Mouse (Mus musculus) liver, adult (tissue): ENCODE data around the gene Nhej1.
A peak's percentile ranks its signal among the peaks of the same experiment; 100 is the strongest.

Experiments
- GATA4 ChIP-seq: IDR thresholded peaks from 2 replicates; pipeline ENCODE4 v1.6.1; 2014; ENCODE audit warnings: mild to moderate bottlenecking, low read length; ENCODE audit not compliant: insufficient replicate concordance

Gene Nhej1

GRCm38 (mm10) chr1:75124346-75125321, at the start of gene Nhej1:
Nhej1 (minus strand) TSS chr1:75125200.
- peak; percentile 80; the same call in 1 of the 2 replicates for TF ChIP-seq GATA4

- no peak for TF ChIP-seq GATA4
These were observed 43.8 kb upstream of the Nhej1 start, which contains the start of gene Zfand2b for GRCm38 (mm10) chr1:75168472-75169464. Zfand2b (plus strand) TSS chr1:75168646.

- no peak for TF ChIP-seq GATA4
These were observed 43.1 kb upstream of the Nhej1 start for GRCm38 (mm10) chr1:75168093-75168471.

- no peak for TF ChIP-seq GATA4
These were observed 35.2 kb upstream of the Nhej1 start for GRCm38 (mm10) chr1:75160256-75160617.

GRCm38 (mm10) chr1:75159540-75160255, 34.7 kb upstream of the Nhej1 start:
- TF ChIP-seq GATA4: no peak

- TF ChIP-seq GATA4: no peak
These were observed 34.0 kb upstream of the Nhej1 start for GRCm38 (mm10) chr1:75158990-75159389.

GRCm38 (mm10) chr1:75155837-75156236, 30.8 kb upstream of the Nhej1 start:
- no peak for TF ChIP-seq GATA4

GRCm38 (mm10) chr1:75148727-75149126, 23.7 kb upstream of the Nhej1 start:
- TF ChIP-seq GATA4: no peak

GRCm38 (mm10) chr1:75147411-75148135, 22.6 kb upstream of the Nhej1 start:
- TF ChIP-seq GATA4: no peak

- TF ChIP-seq GATA4: no peak
These were observed 20.6 kb upstream of the Nhej1 start for GRCm38 (mm10) chr1:75145589-75145988.

GRCm38 (mm10) chr1:75142301-75143261, 17.6 kb upstream of the Nhej1 start, which contains the start of the genes Cnppd1 and Retreg2:
Cnppd1 (minus strand) TSS chr1:75142711.
Retreg2 (plus strand) TSS chr1:75142778.
- TF ChIP-seq GATA4: peak; percentile 89; the same call in 1 of the 2 replicates

GRCm38 (mm10) chr1:75141486-75142190, 16.6 kb upstream of the Nhej1 start:
- TF ChIP-seq GATA4: peak; percentile 11; the same call in 1 of the 2 replicates

GRCm38 (mm10) chr1:75140601-75141190, 15.7 kb upstream of the Nhej1 start:
- no peak for TF ChIP-seq GATA4
